Mouse (Mus musculus) G1E (cell line): ENCODE data around the gene Nap1l4. TPM values are rescaled to one million over a fixed set of nuclear protein-coding genes. Genes with fewer than 3 reads are reported as not detected.

Source experiments
- ATAC-seq: 2 replicates; pipeline ENCODE4 v1.8.0; 2016; ENCODE audit warnings: mild to moderate bottlenecking; ENCODE audit not compliant: insufficient number of reproducible peaks, poor library complexity, low FRiP score, severe bottlenecking; ENCODE audit errors: extremely low read depth
- DNase-seq: peaks from one replicate; pipeline ENCODE4 v3.0.0; 2012; ENCODE audit warnings: low spot score
- H3K27me3 ChIP-seq: 2 replicates; pipeline ENCODE4 v1.6.1; 2012; ENCODE audit warnings: mild to moderate bottlenecking, low read length, inconsistent platforms; ENCODE audit not compliant: insufficient read depth
- H3K36me3 ChIP-seq: replicated peaks from 2 replicates; pipeline ENCODE3; 2012; ENCODE audit warnings: mild to moderate bottlenecking, inconsistent platforms
- H3K4me1 ChIP-seq: 2 replicates; pipeline ENCODE4 v1.6.1; 2012; ENCODE audit warnings: low read depth, low read length, inconsistent platforms, mixed read lengths; ENCODE audit not compliant: insufficient read depth
- H3K4me3 ChIP-seq: 2 replicates; pipeline ENCODE4 v1.5.1; 2012; ENCODE audit warnings: low read depth, mild to moderate bottlenecking, inconsistent platforms, low read length, moderate library complexity, mixed read lengths
- H3K9me3 ChIP-seq: replicated peaks from 2 replicates; pipeline ENCODE4 v1.6.1; 2012; ENCODE audit warnings: inconsistent platforms
- CTCF ChIP-seq: IDR thresholded peaks from 2 replicates; pipeline ENCODE4 v1.5.1; 2012; ENCODE audit warnings: low read depth, low read length, inconsistent platforms, mixed read lengths
- GATA1 ChIP-seq: IDR thresholded peaks from 2 replicates; pipeline ENCODE4 v1.6.1; 2012; ENCODE audit warnings: borderline replicate concordance, low read length, inconsistent platforms, mixed read lengths
- GATA2 ChIP-seq: IDR thresholded peaks from 2 replicates; pipeline ENCODE4 v1.6.1; 2012; ENCODE audit warnings: low read depth, low read length, inconsistent platforms, borderline replicate concordance
- POLR2AphosphoS5 ChIP-seq: IDR thresholded peaks from 2 replicates; pipeline ENCODE4 v1.6.1; 2012; ENCODE audit warnings: low read depth, low read length, inconsistent platforms; ENCODE audit not compliant: insufficient replicate concordance
- TAL1 ChIP-seq: conservative IDR thresholded peaks from 2 replicates; pipeline ENCODE4 v1.6.1; 2012; ENCODE audit warnings: low read depth, low read length, inconsistent platforms, mixed read lengths
- polyA plus RNA-seq: library from polyadenylated mRNA; stranded (reverse); fragments of >175 nt; gene quantifications from 2 replicates; pipeline ENCODE4 v1.2.3, GENCODE M21; 2012
- total RNA-seq, 2 experiments: library from RNA; stranded (forward) in 1 of 2; stranded (reverse) in 1 of 2; fragments of 200-1000 nt in 1 of 2; fragments of >200 nt in 1 of 2; fragmentation: Nextera tagmentation in 1 of 2; gene quantifications; 2 replicates each; pipeline ENCODE4 v1.2.3; 2014 to 2017

Nap1l4 gene
- total and polyA plus RNA-seq, 3 experiments: 84.7 to 158 (median 96.6) TPM

DNA sequence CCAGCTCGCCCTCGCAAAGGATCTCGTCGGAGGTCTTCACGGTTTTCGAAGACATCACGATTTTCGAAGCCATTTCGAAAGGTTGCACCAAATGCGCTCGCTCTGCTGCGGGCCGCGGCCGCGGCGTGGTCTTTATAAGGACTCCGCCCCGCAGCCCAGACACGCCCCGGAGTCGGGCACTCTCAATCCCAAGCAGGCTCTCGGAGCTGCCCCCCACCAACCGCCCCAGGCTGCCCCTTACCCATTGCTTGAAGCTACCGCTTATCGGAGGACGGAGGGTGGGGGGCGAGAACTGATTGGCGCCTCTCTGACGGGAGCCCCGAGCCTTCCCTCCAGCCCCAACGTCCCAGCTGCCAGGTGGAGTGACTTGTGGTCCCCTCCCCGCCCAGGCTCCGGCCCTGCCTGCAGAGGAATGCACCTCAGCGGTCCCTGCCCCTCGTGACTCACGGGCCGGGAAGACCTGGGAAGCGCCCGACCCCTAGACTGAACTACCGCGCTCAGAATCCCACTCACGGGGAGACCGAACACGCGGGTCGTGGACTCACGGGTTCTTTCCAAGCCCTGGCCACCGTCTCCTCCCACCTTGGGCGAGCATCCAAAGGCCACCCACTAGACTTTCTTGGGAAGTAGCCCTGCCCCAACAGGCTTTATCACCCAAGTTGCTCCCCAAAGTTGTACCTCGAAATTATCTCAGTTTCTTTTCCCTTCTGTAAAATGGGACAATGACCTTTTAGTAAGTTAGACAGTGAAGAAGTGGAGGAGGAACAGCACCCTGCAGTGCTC lies 46.3 kb downstream of the Nap1l4 start, which contains the start of gene Phlda2:
TSS of gene Phlda2 (minus strand) at position 733 of the 783 bp plus-strand sequence.
- peaks cover 26% of the 10 kb centered on the region for H3K4me1 ChIP-seq
- TF ChIP-seq POLR2AphosphoS5: no peak
- no peak for TF ChIP-seq GATA1
- no peak for TF ChIP-seq TAL1
- no peak for TF ChIP-seq CTCF
- no peak within 1 kb of the TSS; the same call in 1 of the 2 replicates for H3K4me3 ChIP-seq
- peaks cover 14% of the 10 kb centered on the region for H3K9me3 ChIP-seq
- ATAC-seq (no peak), DNase-seq (no peak)
- H3K36me3 ChIP-seq: no peaks in the 10 kb centered on the region
- peaks cover 41% of the 10 kb centered on the region for H3K27me3 ChIP-seq

DNA sequence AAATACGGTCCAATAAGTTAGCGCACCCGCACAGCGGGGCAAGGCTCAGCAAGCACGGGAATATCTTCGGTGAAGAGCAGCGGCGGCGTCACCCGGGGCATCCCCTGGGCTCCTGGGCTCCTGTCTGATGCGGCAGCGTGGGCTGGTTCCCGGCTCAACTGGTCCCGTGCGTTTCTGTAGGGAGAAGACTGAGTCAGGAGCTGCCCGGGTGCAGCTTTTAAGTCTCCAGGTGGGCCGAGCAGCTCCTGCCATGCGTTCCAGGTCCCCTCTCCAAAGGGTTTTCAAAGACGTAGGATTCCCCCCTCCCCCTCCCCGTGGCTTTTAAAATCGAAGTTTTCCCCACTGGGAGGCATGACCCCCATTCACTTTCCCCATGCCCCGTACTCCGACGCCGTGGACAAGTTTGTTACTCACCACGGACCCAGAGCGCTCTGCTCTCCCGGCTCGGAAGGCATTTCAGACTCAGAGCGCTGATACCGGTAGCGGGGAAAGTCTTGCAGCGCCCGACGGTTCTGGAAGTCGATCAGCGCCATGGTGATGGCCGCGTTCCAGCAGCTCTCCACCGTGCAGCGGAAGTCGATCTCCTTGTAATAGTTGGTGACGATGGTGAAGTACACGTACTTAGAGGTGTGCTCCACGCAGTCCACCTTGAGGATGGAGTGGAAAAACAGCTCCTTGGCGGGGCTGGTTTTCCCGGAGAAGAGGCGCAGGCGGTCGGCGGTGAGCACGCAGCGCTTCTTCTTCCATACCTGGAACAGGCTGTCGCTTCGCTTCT lies 47.1 kb downstream of the Nap1l4 start:
- Histone ChIP-seq H3K4me1 (peaks cover 32% of the 10 kb centered on the region), H3K27me3 (peaks cover 46% of the 10 kb centered on the region), H3K9me3 (peaks cover 14% of the 10 kb centered on the region), H3K4me3 (no peak overlapping the region; the same call in 1 of the 2 replicates), H3K36me3 (no peaks in the 10 kb centered on the region)
- ATAC-seq (no peak), DNase-seq (no peak)
- TF ChIP-seq CTCF (no peak), POLR2AphosphoS5 (no peak), GATA1 (no peak), GATA2 (no peak), TAL1 (no peak)

DNA sequence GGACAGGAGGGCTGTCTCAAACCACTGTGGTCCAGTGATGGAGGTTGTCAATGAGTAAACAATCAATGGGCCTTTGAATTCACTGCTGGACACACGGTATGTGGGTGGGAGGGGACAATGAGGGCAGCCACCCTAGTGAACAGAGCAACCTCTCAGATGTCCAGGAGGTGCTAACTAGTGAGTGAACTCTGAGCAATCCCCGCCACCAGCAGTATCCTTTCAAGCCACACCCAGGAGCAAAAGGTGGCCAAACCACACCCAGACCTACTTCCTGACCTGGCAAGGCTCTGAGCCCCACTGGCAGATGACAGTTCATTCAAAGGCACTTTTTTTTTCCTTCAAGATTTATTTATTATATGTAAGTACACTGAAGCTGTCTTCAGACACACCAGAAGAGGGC lies 48.0 kb downstream of the Nap1l4 start:
- H3K27me3 ChIP-seq: peaks cover 44% of the 10 kb centered on the region
- no peaks in the 10 kb centered on the region for H3K36me3 ChIP-seq
- TF ChIP-seq GATA1 (no peak), CTCF (no peak), POLR2AphosphoS5 (no peak), GATA2 (no peak), TAL1 (no peak)
- DNase-seq (no peak), ATAC-seq (no peak)
- H3K9me3 ChIP-seq: peaks cover 14% of the 10 kb centered on the region
- H3K4me1 ChIP-seq: peaks cover 36% of the 10 kb centered on the region
- no peak overlapping the region for H3K4me3 ChIP-seq

DNA sequence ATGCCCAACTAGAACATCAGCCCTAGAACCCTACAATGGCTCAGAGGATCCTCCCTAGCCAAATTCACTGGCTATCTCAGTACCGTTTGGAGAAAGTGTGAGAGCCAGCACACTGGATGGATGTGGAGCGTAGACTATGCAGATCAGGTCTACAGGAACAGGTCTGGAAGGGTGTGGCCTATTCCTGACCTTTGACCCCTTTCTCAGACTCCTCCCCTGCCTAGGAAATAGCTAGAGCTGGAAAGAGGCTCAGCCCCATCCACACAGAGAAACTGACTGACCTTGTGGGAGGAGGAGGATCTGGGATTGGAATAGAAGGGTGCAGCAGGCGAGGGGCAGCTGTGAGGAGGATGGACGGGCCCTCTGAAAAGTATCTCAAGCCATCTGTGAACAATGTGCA lies 50.3 kb downstream of the Nap1l4 start:
- H3K9me3 ChIP-seq: peaks cover 14% of the 10 kb centered on the region
- DNase-seq: no peak
- ATAC-seq: no peak
- no peaks in the 10 kb centered on the region for H3K36me3 ChIP-seq
- H3K27me3 ChIP-seq: peaks cover 44% of the 10 kb centered on the region
- H3K4me1 ChIP-seq: peaks cover 53% of the 10 kb centered on the region
- H3K4me3 ChIP-seq: no peak overlapping the region
- no peak for TF ChIP-seq GATA1
- no peak for TF ChIP-seq POLR2AphosphoS5
- TF ChIP-seq GATA2: no peak
- no peak for TF ChIP-seq CTCF
- TF ChIP-seq TAL1: no peak

- H3K36me3 ChIP-seq: no peaks in the 10 kb centered on the region
- peaks cover 48% of the 10 kb centered on the region for H3K27me3 ChIP-seq
- peaks cover 62% of the 10 kb centered on the region for H3K4me1 ChIP-seq
- H3K9me3 ChIP-seq: no peaks in the 10 kb centered on the region
- DNase-seq (peak; percentile 51), ATAC-seq (peak; percentile 63)
- no peak overlapping the region; the same call in 1 of the 2 replicates for H3K4me3 ChIP-seq
- TF ChIP-seq GATA1 (no peak), POLR2AphosphoS5 (no peak), TAL1 (no peak), CTCF (no peak), GATA2 (no peak)
Observed at GRCm38 (mm10) chr7:143495104-143495961, 53.6 kb downstream of the Nap1l4 start.

DNA sequence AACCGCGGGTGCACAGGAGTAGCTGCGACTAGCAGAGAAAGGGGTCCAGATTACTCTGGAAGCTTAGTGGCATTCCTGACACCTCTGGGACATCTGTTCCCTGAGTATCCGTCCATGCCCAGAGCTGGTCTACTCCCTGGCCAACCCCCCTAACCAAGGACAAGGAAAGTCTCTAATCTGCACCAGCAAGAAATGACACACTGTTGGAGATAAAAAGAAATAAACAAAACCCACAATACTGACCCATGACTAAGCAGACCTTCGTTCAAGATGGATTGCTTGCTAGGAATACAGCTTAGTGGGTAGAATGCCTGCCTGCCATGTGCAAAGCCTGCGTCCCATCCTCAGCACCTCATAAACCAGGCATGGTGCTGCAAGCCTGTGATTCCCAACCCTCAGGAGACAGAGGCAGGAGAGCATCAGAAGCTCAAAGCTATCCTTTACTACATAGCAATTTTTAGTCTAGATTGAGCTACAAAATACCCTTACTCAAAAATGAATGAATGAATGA lies 55.2 kb downstream of the Nap1l4 start:
- H3K27me3 ChIP-seq: peaks cover 56% of the 10 kb centered on the region
- ATAC-seq: no peak
- peaks cover 61% of the 10 kb centered on the region for H3K4me1 ChIP-seq
- H3K36me3 ChIP-seq: no peaks in the 10 kb centered on the region
- DNase-seq: no peak
- H3K9me3 ChIP-seq: no peaks in the 10 kb centered on the region
- TF ChIP-seq GATA2 (no peak), GATA1 (no peak), TAL1 (no peak), CTCF (no peak), POLR2AphosphoS5 (no peak)
- no peak overlapping the region for H3K4me3 ChIP-seq
